Mouse (Mus musculus): ENCODE measurements at regions not wholly inside any gene's neighbourhood (a gene's known extent, or its start where the extent isn't known, plus 50 kb on each side); places are given as distances from the start of the nearest gene placed in this dataset.

- in situ Hi-C loops (cut with MboI; ENCODE audit: unreplicated experiment in 2 of 2) = no loop called here
Observed at GRCm38 (mm10) chr3:52828473-52828872, 188.6 kb downstream of the Cog6 start.

DNA sequence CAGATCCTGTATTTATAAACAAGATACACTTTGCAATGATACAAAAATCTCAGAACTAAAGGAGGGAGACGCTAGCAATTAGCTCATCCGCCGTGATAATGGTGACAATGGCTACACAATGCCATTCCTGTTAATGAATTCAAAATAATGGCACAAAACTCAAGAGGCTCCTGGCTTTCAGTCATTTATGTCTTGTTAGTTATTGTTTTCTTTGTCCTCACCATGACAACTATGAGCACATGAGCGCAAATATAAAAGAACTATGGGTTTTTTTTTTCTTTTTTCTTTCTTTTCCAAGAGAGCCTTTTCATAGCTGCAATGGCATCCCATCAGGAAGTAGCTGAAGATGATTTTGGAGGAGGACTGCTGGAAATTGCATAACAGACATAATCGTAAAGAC, 194.2 kb downstream of the Cog6 start:
- in situ Hi-C loops (cut with MboI; ENCODE audit: unreplicated experiment in 2 of 2) = no loop called here

- in situ Hi-C loops (cut with MboI; ENCODE audit: unreplicated experiment in 2 of 2) = no loop called here
Observed at GRCm38 (mm10) chr3:52821450-52821849, 195.6 kb downstream of the Cog6 start.

DNA sequence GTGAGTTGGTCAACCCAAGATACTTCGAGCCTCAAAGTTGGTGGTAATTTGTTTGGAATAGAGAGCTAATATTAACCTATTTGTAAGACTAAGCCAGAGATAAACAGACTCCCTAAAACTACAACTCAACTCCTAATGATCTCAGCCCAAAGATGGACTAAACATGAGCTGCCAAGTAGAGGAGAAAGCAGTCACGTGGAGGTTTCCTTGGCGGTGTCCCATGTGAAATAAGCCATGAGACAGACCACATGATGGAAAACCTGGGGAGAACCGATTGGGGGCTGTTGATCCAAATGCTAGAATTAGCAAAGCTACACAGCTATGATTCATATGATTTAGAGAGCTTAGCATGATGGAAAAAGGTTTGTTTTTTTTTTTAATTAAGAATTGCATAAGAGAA, 198.6 kb downstream of the Cog6 start:
- in situ Hi-C loops (cut with MboI; ENCODE audit: unreplicated experiment in 2 of 2) = no loop called here

DNA sequence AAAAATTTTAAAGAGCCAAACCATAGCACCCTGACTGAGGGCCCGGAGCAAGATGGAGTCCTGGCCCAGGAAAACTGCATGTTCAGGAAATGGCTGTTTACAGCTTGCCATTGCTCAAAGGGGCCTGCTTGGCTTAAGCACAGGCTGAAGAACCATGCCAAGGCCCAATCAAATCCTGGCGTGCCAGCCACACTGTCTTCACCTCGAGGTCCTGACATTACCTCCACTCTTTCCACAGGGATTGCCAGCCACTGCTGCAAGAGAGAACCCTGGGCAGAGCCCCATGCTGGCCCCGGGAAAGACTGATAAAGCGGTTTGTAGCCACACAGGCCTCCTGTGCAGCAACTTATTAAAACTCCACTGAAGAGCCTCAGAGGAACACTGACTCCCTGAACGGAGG, 199.6 kb downstream of the Cog6 start:
- in situ Hi-C loops (cut with MboI; ENCODE audit: unreplicated experiment in 2 of 2) = no loop called here

DNA sequence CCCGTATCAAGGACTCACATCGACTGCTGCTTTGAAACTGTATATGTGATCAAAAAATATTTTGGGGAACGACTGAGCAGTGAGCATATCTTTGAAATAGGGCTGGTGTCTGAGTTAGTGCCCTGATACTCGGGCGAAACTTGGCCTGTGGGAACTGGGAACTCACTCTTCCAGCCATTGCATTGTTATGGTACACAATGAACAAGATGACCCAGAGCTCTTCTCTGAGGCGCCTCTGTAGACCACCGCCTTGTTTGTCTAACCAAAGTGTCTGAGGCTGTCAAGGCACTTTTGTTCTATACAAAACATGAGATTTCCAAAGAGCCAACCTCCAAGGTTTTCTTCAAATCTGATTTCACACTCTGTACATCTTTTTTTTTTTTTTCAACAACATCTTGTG, 201.5 kb downstream of the Cog6 start:
- in situ Hi-C loops (cut with MboI; ENCODE audit: unreplicated experiment in 2 of 2) = no loop called here

GRCm38 (mm10) chr3:52802324-52802723, 214.7 kb downstream of the Cog6 start:
- in situ Hi-C loops (cut with MboI; ENCODE audit: unreplicated experiment in 2 of 2) = no loop called here

- in situ Hi-C loops (cut with MboI; ENCODE audit: unreplicated experiment in 2 of 2) = no loop called here
Observed at GRCm38 (mm10) chr3:52801446-52801845, 215.6 kb downstream of the Cog6 start.

- in situ Hi-C loops (cut with MboI; ENCODE audit: unreplicated experiment in 2 of 2) = no loop called here
Observed at GRCm38 (mm10) chr3:52800673-52801072, 216.4 kb downstream of the Cog6 start.

- in situ Hi-C loops (cut with MboI; ENCODE audit: unreplicated experiment in 2 of 2) = no loop called here
Observed at GRCm38 (mm10) chr3:52797801-52798200, 219.2 kb downstream of the Cog6 start.

DNA sequence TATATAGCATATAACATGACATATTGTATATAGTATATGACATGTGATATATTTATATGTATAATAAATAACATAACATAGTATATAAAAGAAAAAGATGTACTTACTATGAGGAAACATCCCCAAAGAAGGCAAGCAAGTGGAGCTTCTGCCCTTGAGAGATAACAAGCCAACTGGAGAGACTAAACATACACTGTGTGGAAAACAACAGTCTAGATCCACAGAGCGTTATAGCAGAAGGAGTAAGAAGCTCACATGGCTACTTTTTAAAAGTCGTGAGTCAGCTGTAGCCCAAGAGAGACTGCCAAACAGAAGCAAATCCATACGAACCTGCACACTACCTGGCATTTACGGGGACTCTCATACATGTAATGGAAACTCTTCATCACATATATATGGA, 219.9 kb downstream of the Cog6 start:
- in situ Hi-C loops (cut with MboI; ENCODE audit: unreplicated experiment in 2 of 2) = no loop called here

- in situ Hi-C loops (cut with MboI; ENCODE audit: unreplicated experiment in 2 of 2) = no loop called here
Observed at GRCm38 (mm10) chr3:52794218-52794617, 222.8 kb downstream of the Cog6 start.

GRCm38 (mm10) chr3:52792801-52793200, 224.2 kb downstream of the Cog6 start:
- in situ Hi-C loops (cut with MboI; ENCODE audit: unreplicated experiment in 2 of 2) = no loop called here

- in situ Hi-C loops (cut with MboI; ENCODE audit: unreplicated experiment in 2 of 2) = no loop called here
Observed at GRCm38 (mm10) chr3:52792121-52792520, 224.9 kb downstream of the Cog6 start.

DNA sequence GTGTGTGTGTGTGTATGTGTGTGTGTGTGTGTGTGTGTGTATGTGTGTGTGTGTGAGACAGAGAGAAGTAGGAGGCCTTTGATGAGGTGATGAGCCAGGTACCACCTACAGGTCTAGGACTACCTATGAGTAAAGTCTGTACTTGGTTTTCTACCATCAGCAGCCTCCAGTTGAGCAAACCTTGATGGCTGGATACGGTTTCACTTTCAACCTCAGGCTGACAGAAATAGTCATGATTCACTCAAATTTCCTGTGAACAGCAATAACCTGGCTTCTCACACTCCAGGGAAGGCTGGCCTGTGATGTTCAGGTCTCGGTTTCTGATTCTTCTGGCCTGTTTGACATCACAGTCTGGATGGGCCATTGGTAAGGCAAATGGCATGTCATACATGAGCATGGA, 226.1 kb downstream of the Cog6 start:
- in situ Hi-C loops (cut with MboI; ENCODE audit: unreplicated experiment in 2 of 2) = no loop called here

DNA sequence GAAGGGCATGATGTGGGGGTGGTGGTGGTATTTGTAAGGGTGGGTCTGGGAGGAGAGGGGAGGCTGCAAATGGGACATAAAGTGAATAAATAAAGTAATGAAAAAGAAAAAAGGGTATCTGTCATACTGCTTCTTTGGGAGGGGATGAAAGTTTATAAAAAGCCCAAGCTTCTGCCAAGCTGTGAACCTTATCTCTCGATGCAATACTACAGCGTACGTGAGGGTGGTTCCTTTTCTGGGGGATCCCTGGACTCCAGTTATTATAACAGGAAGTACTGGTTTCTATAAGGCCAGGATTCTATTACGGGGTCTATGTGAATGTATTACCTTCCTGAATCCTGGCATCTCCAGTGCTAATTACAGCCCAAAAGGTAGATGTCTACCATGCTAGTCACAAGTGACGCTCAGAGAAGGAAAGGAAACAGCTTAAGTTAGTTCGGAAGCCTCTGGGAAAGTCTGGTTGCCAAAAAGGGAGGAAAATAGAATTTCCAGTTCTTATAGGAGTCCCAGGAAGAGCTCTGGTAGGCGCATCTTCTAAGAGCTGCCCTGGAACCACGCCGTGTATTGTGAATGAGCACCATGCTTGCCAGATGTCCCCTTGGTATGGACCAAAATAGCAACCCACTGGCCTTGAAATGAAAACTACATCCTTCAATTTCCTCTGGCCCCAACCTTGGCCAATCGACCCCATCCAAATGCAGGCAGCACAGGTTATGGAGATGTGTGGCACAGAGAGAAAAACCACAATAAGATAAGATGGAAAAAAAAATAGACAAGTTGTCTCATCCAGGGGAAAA, 228.9 kb downstream of the Cog6 start:
- in situ Hi-C loops (cut with MboI; ENCODE audit: unreplicated experiment in 2 of 2) = no loop called here

DNA sequence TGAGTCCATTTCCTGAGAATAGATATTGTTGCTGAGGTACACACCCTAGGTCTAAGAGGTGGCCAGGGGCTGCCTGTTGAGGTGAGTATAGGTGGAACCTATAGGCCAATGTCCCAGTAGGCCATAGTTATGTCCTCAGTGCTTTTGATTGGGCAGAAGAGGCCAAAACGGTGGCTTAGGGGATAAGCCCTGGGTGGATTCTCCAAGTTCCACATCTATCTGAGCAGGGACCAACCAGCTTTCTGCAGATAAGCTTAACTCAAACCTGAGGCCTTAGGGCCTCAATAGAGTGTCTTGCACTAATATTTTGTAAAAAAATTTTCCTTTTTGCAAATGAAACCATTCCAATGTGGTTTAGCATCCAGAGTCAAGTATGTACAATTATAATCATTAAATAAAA, 231.4 kb downstream of the Cog6 start:
- in situ Hi-C loops (cut with MboI; ENCODE audit: unreplicated experiment in 2 of 2) = no loop called here

GRCm38 (mm10) chr3:52784476-52784875, 232.6 kb downstream of the Cog6 start:
- in situ Hi-C loops (cut with MboI; ENCODE audit: unreplicated experiment in 2 of 2) = no loop called here

DNA sequence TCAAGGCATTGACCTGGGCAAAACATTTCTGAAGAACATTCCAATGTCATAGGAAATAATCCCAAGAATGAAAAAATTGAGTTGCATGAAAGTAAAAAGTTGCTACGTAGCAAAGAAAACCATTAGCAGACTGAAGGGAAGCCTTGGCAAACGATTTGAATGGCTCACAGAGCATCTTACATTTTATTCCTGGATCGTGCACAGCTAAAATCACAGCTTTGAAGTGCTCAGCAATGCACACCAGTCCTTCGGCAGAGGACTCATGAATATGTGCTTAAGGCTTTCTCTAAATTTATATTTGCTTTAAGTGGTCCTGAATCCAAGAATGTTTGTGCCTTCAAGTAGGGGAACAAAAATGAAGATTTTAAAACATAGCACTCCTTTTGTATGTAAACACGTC, 234.5 kb downstream of the Cog6 start:
- in situ Hi-C loops (cut with MboI; ENCODE audit: unreplicated experiment in 2 of 2) = no loop called here

GRCm38 (mm10) chr3:52781521-52781920, 235.5 kb downstream of the Cog6 start:
- in situ Hi-C loops (cut with MboI; ENCODE audit: unreplicated experiment in 2 of 2) = no loop called here

DNA sequence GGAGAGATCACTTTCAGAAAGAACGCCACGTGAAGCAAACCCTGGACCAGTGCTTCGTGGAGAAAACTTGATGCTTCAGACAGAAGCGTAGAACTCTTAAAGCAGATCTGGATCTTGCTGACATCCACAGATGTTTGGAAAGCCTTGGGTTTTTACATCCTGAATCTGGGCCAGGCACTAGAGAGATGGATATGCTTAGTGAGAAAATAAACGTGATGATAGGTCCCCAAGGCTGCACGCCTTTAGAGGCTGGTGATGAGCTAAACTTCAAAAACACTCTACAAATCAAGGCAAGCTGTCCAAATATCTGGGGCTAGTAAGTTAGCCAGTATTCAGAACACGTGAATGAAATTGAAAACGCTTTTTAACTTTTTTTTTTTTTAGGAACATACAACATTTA, 236.7 kb downstream of the Cog6 start:
- in situ Hi-C loops (cut with MboI; ENCODE audit: unreplicated experiment in 2 of 2) = no loop called here

- in situ Hi-C loops (cut with MboI; ENCODE audit: unreplicated experiment in 2 of 2) = no loop called here
Observed at GRCm38 (mm10) chr3:52775875-52776274, 241.2 kb downstream of the Cog6 start.

GRCm38 (mm10) chr3:52775156-52775555, 241.9 kb downstream of the Cog6 start:
- in situ Hi-C loops (cut with MboI; ENCODE audit: unreplicated experiment in 2 of 2) = no loop called here
